Mouse (Mus musculus) ovary, postnatal 10 days (tissue): ENCODE results near the gene Muc3.
"Not testable (repeated sequence)": the region's sequence is repeated elsewhere in the genome, so short reads cannot be mapped to it uniquely, and the experiment has no call there.

Source experiments
- DNase-seq: peaks from one replicate; pipeline ENCODE4 v3.0.0; 2022; ENCODE audit warnings: low spot score

Gene Muc3

DNA sequence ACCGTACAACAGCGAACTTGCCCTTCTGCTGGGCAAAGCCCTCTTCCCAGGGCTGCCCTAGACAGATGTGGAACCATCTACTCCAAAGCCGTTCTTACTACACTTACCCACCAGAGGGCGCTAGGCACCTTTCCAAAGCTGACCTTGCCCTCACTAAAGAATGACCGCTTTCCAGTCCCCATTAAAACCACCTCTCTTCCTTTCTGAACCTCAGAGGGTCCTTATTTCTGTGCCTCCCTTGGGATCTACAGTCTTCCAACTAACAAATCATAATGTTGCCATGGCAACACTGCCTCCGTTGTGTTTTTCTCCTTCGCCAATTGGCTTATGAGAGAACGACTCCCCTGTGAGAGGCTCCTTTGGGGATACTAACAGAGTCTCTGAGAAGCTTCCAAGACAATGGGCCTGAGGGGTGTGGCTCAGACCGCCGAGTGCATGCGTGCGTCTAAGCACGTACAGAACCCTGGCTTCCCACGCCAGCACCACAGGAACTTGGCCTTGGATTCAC, 26.4 kb downstream of the Muc3 start:
- peak; percentile 34 for DNase-seq

DNA sequence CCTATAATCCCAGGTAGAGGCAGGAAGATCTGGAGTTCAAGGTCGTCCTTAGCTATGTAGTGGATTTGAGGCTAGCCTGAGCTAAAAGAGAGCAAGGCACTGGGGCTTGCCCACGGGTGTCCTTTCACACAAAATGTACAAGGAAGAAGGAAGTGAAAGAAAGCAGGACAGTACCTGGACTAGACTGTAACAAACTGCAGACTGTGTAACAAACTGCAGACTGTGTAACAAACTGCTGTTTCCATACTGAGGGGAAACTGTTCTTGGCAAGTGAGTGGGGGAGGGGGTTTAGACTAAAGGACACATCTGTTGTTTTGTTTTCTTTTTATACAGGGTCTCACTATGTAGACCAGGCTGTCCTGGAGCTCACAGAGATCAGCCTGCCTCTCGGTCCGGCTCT, 27.8 kb downstream of the Muc3 start:
- no peak for DNase-seq

DNA sequence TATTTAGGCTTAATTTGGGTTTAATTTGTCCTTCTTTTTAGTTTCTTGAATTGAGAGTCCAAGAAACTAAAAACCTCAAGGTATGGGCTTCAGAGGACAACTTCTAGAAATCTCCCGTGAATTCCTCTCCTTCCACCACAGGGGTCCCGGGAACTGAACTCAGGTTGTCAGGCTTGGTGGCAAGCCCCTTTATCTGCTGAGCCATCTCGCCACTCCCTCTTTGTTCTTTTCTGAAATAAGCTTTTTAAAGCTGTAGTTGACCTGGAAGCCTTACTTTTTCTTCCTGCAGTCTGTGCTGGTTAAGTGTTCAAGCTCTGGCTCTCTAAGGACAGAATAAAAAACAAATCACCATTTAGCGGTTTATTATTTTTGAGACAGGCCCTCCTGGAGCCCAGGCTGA, 30.2 kb downstream of the Muc3 start:
- no peak for DNase-seq

DNA sequence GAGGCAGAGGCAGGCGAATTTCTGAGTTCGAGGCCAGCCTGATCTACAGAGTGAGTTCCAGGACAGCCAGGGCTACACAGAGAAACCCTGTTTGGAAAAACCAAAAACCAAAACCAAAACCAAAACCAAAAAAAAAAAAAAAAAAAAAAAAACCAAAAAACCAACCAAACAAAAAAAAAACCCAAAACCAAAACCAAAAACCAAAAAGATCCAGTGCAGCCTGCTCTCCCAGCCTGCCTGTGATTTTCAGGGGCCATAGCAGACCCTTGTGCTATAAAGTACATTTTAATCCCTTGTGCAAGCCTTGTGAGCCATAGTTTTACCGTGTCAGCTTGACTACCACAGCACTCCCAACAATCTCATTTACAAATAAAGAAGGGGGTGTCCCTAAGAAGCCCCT, 31.1 kb downstream of the Muc3 start:
- not testable (repeated sequence) for DNase-seq

DNA sequence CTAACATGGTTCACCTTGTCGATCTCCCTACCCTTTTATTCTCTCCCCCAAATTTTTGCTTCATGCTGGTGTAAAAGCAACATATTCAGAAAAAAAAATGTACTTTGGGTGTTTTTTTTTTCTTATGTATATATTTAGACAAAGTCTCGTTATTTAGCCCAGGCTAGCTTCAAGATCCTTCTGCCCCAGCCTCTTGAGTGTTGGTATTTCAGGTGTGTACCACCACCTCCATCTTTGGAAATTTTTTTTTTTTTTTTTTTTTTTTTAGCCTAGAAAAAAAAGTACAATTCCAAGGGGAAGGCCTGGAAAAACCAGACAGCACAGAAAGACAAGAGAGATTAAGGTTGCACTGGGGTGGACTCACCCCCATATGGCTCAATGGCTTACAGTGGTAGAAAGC, 32.1 kb downstream of the Muc3 start:
- no peak for DNase-seq

DNA sequence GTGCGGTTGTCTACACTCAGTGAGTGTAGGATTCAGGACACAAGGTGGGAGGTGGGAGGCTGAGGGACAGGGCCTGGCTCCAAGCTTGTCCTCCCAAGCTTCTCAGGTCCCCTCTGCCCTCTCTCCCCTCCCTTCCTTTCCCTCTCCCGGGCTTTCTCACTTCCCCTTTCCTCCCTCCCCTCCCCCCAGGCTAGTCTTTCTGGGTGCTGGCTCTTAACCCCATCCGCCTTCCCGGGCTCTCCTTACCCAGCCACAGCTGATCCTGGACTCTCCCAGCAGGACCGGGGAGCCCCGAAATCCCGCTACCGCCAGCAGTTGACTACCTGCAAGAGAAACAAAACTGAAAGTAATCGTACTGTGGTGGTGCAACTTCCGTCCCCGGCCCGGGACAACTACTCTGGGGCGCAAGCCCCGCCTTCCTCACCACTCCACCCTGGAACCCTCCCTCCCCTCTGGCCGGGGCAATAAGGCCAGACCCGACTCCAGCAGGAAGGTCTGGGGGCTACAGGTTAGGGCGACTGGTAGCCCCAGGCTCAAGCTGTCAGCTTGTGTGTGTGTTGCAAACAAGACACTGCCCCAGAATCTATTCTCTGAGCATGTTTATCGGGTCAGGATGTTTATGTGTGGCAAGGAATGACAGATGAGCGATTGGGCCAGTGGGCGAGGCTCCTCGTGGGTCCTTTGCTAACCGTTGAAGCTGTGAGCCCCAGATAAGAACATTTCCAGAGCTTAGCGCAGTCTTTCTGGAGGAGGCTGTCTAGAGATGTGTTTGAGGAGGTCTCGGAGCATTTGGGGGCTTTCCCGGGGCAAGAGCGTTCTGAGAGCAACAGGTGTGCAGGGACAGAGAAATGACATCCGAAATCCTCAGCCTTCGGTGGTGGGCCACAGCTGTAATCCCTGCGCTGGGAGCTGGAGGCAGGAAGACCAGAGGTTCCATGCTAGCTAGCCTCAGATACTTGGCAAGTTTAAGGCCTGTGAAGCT, 33.0 kb downstream of the Muc3 start, which contains the start of gene Trim56:
TSS of gene Trim56 (minus strand) at position 344 of the 982 bp plus-strand sequence.
- DNase-seq, result peak; percentile 58

DNA sequence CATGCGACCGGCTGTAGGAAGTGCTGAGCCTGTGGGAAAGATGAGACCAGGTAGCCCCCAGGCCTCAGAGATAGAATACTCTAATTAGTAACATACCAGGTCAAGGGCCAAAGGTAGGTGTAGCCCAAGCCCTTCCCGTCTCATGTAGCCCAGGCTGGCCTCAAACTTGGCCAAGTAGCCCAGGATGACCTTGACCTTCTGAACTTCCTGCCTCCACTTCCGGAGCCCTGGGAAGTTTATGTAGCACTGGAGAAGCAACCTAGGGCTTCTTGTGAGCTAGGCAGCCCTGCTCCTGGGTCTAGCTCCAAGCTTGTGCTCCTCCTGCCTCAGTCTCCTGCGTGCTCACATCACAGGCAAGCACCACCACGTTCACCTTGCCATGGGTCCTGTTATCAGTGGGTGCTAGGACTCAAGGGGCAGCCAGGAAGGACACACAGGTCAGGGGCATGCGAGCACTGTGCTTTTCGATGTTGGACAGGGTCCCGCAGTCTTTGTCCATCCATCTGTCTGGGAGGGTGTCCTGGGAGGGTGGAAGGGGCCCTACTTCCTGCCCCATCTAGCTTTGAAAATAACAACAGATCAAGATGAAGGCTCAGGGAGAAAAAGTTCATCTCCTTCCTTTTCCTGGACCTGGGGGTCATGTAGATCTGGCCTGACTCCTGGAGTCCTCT, 34.1 kb downstream of the Muc3 start:
- no peak for DNase-seq

DNA sequence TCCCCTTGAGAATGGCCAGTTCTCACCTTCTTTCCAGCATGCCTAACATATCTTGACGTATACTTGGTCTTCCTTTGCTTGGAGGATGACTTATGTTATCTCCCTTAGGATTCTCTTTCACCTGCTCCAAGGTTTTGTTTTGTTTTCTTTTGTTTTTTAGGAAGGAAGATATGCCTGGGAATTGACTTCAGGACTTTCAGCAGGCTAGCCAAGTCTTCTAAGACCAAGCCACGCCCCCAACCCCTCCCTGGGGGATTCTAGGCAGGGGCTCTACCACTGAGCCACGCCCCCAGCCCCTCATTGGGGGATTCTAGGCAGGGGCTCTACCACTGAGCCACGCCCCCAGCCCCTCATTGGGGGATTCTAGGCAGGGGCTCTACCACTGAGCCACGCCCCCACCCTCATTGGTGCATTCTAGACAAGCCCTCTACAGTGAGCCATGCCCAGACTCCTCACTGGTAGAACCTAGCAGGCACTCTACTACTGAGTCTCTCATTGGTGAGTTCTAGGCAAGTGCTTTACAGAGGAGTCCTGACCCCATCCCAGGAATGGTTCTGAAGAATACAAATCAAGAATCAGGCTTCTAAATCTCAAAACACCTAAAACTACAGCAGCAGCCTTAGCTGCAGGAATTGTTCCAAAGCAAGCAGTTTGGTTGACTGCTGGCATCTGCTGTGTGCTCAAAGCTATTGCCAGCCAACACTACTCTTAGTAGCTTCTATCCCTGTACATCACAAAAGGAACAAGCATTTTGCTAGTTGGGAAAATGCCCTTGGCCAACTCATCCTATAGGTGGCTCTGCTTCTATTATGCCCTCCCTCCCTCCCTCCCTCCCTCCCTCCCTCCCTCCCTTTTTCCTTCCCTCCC, 37.3 kb downstream of the Muc3 start:
- no peak for DNase-seq

DNA sequence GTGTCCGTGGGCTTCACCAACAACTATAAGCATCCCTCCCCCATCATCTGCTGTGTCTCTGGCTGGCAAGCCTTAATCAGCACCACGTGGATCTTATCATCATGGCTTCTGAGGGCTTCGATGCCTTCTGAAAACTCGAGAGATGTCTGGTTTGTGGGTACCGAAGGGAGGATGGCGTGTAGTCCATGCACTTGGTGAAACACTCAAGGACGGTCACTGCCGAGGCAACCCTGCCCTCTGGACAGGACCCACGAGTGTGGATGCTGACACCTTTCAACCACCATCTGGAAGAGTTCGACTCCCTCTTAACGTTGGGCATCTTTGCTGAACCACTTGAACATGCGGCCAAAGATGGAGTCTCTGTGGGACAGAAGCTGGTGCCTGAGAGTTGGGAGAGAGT, 38.3 kb downstream of the Muc3 start:
- no peak for DNase-seq

DNA sequence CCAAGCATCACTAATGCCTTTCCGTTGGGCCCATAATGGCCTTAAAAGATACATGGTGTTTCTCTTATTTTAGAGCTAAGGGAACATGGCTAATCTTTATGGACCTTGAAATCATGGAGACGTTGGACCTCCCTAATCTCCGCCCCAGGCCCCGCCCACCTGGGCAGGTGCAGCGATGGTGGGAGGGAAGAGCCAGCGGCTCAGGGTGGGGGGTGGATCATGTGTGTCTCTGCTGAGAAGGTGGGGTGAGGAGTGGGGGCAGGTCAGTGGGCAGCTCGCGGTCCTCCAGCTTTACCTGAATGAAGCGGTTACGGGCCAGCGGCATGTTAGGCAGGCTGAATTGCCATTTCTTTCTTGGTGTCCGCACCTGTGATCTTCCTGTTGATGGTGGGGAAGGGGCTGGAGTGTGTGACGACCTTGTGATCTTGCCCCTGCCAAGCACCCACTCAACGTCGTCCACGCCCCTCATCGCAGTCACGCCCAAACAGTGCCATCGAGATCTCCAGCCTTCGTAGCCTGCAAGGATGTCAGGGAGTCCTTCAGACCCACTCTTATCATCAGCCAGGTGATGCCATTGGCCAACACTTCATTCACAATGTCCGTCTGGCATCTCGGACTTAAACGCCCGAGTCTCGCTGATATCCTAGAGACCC, 39.1 kb downstream of the Muc3 start:
- DNase-seq, result no peak

DNA sequence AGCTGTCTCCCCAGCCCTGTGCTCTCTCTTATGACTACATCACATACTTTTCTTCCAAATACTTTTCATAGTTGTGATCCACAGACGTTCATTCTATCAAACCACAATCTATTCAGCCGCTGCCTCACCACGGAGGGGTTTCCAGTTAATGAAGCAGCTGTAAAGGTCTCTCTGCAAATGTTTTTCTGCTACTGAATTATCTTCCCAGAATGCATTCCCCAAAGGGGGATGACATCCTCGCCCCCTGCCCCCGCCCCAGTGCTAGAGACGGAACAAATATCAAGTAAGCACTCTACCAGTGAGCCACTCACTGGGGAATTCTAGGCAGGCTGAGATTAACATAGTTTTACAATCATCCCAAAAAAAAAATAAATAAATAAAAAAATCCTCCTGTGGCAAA, 41.0 kb downstream of the Muc3 start:
- DNase-seq, result no peak

DNA sequence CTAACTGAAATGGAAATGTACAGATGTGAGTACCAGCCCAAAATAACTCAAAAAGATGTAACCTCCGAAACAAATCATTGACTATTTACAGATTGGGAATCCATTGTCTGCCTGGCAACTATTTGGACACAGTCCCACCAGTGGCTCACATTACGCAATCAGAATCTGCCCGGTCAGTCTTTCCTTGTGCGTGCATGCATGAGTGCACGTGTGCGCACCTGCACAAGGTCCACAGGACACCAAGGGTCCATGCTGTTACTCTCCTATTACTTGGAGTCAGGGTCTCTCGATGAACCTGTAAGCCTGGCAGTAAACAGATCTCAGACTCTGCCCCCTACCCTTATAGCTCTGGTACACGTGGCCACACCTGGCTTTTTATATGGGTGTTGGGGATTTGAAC, 41.5 kb downstream of the Muc3 start:
- no peak for DNase-seq

DNA sequence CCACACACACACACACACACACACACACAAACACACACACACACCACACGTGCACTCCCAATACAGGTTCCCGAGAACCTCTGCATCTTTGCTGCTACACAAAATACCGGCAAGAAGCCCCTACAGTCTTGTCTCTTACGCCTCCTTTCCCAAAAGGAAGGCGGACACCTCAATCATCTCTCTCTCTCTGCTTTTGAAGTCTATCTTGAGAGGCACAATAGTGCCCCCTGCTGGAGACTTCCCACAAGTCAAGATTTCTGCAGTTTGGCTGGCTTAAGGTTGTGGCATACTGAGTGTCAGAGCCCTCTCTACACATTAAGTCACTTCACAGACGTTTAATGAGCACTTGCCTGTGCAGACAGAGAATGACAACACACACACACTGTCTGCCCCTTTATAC, 42.1 kb downstream of the Muc3 start:
- DNase-seq, result peak; percentile 73

DNA sequence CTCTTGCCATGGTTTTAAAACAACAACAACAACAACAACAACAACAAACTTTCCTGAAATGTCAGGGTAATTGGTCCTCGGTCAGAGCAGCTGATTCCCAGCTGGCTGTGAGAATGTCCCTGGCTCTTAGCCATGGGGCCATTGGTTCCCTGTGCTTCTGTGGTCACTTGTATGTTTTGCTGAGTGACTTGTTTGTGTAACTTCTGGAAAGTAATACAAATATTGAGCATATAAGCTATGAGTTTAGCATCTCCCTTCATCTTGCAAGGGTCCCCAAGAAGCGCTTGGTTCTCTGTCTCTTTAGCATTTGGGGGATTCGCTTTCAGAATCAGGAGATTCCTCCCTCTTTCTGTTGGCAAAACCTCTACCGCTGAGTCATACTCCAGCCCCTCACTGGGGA, 42.7 kb downstream of the Muc3 start:
- DNase-seq, result no peak

DNA sequence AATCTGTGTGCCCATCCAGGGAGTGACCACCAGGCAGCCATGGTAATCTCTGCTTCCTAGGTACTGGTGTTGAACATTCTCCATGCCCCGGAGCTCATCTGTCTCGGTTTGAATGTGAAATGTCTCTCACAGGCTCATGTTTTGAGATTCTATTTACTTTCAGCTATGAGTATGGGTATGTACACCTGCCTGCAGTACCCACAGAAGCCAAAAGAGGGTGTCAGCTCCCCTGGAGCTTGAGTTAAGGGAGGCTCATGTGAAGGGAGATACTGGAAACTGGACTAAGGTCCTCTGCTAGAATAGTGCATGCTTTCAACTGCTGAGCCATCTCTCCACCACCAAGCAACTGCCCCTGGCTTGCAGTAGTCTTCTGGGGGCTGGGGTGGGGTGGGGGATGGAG, 45.2 kb downstream of the Muc3 start:
- no peak for DNase-seq

DNA sequence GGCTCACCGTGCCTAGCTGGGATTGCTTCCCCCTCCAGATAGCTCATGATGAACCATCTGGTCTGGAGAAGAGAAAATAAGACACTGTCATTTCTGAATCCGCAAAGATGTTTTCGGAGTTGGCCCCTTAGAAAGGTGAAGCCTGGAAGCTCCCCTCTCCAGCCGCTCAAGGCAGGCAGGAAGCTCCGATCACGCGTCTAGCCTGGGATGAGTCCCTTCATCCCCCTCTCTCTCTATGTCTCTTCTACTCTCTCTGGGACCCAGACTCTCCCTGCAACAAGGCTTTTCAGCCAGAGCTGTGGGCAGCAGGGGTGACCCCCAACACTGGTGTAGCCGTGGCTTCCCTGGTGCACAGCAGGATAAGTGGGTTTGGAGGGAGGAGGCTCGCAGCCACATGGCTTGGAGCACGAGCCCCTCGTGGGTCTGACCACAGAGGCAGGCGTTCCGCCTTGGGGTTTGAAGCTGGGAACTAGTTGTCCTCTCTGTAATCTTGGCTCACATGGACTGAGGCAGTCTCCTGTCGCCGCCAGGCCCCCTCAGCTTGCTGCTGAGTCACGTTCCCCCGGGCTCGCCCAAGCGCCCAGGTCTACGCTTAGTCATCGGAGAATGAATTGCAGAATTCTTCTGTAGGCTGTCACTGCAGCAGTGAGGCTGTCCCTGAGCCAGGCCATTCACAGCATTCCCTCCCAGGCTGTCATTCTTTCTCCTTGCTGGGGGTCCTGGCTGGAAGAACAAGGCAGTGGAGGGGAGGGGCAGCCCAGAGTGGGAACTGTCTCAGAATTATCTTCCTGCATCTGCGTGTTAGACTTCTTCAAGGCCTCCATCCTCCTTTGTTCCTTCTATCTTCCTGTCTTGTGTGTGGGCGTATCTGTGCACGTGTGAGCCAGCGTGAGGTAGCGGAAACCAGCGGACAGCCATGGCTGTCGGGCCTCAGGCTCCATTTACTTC, 46.3 kb downstream of the Muc3 start:
- DNase-seq, result no peak

DNA sequence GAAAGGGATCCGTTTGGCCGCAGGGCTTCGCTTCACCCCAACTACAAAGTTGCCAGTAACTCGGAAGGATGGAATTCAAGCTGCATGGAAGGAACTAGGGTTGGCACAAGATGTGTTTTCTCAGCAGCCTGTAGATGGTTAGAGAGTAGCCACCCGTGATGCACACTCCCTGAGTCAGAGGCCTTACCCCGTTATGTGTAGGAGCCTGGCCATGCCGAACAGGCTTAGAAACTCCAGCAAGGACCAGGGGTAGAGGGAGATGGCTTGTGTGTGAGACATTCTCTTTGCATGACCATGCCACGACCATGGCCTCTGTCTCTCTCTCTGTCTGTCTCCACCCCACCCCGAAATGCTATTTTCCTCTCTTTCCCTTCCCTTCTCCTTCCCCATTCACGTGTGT, 47.0 kb downstream of the Muc3 start:
- DNase-seq, result no peak

DNA sequence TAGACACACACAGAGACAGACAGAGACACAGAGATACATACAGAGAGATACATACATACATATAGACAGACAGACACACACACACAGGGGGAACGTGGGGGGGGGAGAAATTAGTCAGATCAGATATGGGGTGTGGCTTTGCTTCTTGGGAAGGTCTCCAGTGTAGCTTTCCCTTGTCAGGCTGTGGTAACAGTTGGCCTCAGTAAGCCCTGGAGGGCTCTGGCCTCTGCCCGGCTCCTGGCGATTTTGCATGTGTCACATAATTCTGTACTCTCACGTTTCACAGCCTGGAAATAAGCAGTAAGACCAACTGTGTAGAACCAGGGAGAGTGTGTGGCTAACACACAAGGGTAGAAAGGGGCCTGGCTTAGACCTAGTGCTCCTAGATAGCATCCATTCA, 48.5 kb downstream of the Muc3 start:
- no peak for DNase-seq

DNA sequence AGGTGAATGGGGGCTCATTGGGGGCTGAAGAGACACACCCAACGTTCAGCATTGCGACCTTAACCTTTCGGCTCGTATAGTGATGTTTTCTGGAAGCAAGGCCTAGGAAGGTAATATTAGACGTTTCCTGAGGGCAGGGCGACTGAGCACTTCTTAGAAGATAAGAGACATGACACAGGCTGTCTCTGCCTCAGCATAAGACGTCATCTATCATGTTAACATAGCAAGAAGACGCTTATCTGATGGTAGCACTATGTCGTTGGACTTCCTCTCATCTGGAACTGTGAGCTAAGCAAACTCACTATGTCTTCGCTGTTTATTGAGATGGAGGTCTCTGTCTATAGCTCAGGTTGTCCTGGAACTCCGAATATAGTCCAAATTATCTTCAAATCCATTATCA, 50.7 kb downstream of the Muc3 start:
- no peak for DNase-seq

DNA sequence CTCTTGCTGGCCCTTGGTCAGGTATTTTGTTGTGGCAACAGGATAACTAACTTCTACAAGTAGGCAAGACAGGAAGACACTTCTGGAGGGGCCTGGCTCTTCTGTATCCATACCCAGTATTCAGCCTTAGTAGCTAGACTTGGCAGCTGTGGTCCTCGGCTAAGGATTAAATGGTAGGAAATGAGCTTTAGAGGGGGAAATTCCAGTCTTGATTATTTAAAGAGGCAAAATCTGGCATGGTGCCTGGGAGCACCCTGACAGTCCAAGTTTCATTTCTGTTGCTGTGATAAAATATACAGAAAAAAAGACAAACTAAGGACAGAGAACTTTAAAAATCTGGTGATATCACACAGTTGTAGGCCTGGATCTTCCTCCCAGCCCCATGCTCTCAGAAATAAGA, 53.1 kb downstream of the Muc3 start:
- no peak for DNase-seq

DNA sequence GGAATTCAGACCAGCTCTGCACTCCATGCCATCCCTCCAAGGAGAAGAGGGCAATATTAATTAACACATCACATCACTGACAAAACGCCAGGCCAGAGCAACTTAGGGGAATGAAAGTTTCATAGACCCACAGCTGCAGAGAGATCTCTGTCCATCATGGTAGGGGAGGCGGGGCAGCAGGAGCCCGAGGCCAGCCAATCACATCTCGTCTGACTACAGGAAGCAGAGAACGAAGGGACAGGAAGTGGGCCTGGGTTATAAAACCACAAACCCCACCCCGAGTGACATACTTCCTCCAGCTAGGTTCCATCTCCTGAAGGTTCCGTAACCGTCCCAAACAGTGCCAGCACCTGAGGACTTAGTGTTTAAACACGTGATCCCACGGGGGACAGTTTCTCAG, 54.0 kb downstream of the Muc3 start:
- no peak for DNase-seq
